Mouse (Mus musculus) kidney, postnatal 10 days (tissue): Measurements from ENCODE around the gene Sephs1.
"Not testable (repeated sequence)": the region's sequence is repeated elsewhere in the genome, so short reads cannot be mapped to it uniquely, and the experiment has no call there.

ENCODE experiments used
- DNase-seq: peaks from one replicate; pipeline ENCODE4 v3.0.0; 2021; ENCODE audit warnings: mixed read lengths

Gene Sephs1

GRCm38 (mm10) chr2:4908771-4909315 lies 27.5 kb downstream of the Sephs1 start:
- DNase-seq = no peak

GRCm38 (mm10) chr2:4909909-4910308 lies 28.5 kb downstream of the Sephs1 start:
- DNase-seq = no peak

GRCm38 (mm10) chr2:4910521-4910920 lies 29.2 kb downstream of the Sephs1 start:
- DNase-seq = peak; percentile 60

- no peak for DNase-seq
Observed at GRCm38 (mm10) chr2:4913949-4914348, 32.6 kb downstream of the Sephs1 start.

GRCm38 (mm10) chr2:4916037-4916436 lies 34.7 kb downstream of the Sephs1 start:
- DNase-seq = no peak

GRCm38 (mm10) chr2:4917326-4918021 lies 36.1 kb downstream of the Sephs1 start:
- DNase-seq = peak; percentile 70

- DNase-seq = peak; percentile 92
Observed at GRCm38 (mm10) chr2:4918860-4919739, 37.7 kb downstream of the Sephs1 start, which contains the start of gene Phyh. Phyh (plus strand) TSS chr2:4919019.

GRCm38 (mm10) chr2:4921019-4921418 lies 39.7 kb downstream of the Sephs1 start:
- no peak for DNase-seq

- DNase-seq = peak; percentile 34
Observed at GRCm38 (mm10) chr2:4922476-4923164, 41.3 kb downstream of the Sephs1 start.

- no peak for DNase-seq
Observed at GRCm38 (mm10) chr2:4927391-4927790, 46.0 kb downstream of the Sephs1 start.

GRCm38 (mm10) chr2:4929230-4929629 lies 47.9 kb downstream of the Sephs1 start:
- DNase-seq = no peak

- no peak for DNase-seq
Observed at GRCm38 (mm10) chr2:4934516-4934915, 53.2 kb downstream of the Sephs1 start.

GRCm38 (mm10) chr2:4937931-4938330 lies 56.6 kb downstream of the Sephs1 start:
- DNase-seq = no peak

- no peak for DNase-seq
Observed at GRCm38 (mm10) chr2:4940861-4941260, 59.5 kb downstream of the Sephs1 start.

- DNase-seq = not testable (repeated sequence)
Observed at GRCm38 (mm10) chr2:4949691-4950090, 68.3 kb downstream of the Sephs1 start.

GRCm38 (mm10) chr2:4950986-4951385 lies 69.6 kb downstream of the Sephs1 start:
- no peak for DNase-seq

- no peak for DNase-seq
Observed at GRCm38 (mm10) chr2:4954216-4954760, 72.9 kb downstream of the Sephs1 start.

GRCm38 (mm10) chr2:4958039-4958438 lies 76.7 kb downstream of the Sephs1 start:
- no peak for DNase-seq
